In genomic region chr9:56505083-56505792, GRCm38 (mm10) we compare ENCODE assay signal across 8 mouse cellular contexts.
DNase-seq lines count a peak whose midpoint lies in the region; ATAC-seq and TF ChIP-seq lines count a peak whose summit lies in the region.

No protein-coding gene starts in this region.

- no peaks in the 10 kb centered on the region for H3K36me3 ChIP-seq in heart, embryonic 15.5 days
- no peaks in the 10 kb centered on the region for H3K36me3 ChIP-seq in kidney, postnatal 0 days (ENCODE audit: insufficient read depth, low read length)
- H3K36me3 ChIP-seq in midbrain, embryonic 11.5 days (ENCODE audit: control insufficient read depth, insufficient read depth, low read length), result no peaks in the 10 kb centered on the region

- H3K4me2 ChIP-seq in heart, embryonic 15.5 days, result peak overlapping the region; percentile 88
- H3K4me2 ChIP-seq in kidney, postnatal 0 days (ENCODE audit: low read length), result peak overlapping the region; percentile 76
- H3K4me2 ChIP-seq in midbrain, embryonic 11.5 days, result no peak overlapping the region

- peak overlapping the region; percentile 51; the same call in 1 of the 2 replicates for H3K4me3 ChIP-seq in heart, embryonic 15.5 days
- no peak overlapping the region for H3K4me3 ChIP-seq in kidney, postnatal 0 days (replicated peaks; ENCODE audit: low read depth, low read length)
- no peak overlapping the region for H3K4me3 ChIP-seq in midbrain, embryonic 11.5 days (ENCODE audit: low read depth, low read length)

- peak; percentile 16 for ATAC-seq in heart, embryonic 15.5 days (replicated peaks; ENCODE audit: insufficient number of reproducible peaks, insufficient read depth, low FRiP score, low read depth)
- 0 out of 2 replicates have a peak, but pooled peaks have one; percentile 14 for ATAC-seq in kidney, postnatal 0 days (replicated peaks; ENCODE audit: low FRiP score, low read depth)
- no peak; the same call in 1 of the 2 replicates for ATAC-seq in midbrain, embryonic 11.5 days (ENCODE audit: low FRiP score)

- DNase-seq in adrenal gland, postnatal 10 days, result peak; percentile 47
- DNase-seq in embryo, embryonic 10.5 days (ENCODE audit: low spot score), result peak; percentile 21
- peak; percentile 91 for DNase-seq in kidney, postnatal 0 days (ENCODE audit: low spot score)
- DNase-seq in midbrain, embryonic 11.5 days (ENCODE audit: low spot score, missing footprints), result peak; percentile 53
- no peak for DNase-seq in adipocyte (ENCODE audit: low spot score)
- no peak for DNase-seq in layer of hippocampus, adult 9-10 months (ENCODE audit: low spot score)
- DNase-seq in frontal cortex, postnatal 10 days (ENCODE audit: low spot score in 2 of 2), result no peak

- peaks cover 87% of the 10 kb centered on the region for H3K4me1 ChIP-seq in heart, embryonic 15.5 days (replicated peaks)
- peaks cover 45% of the 10 kb centered on the region for H3K4me1 ChIP-seq in kidney, postnatal 0 days (replicated peaks; ENCODE audit: insufficient read depth, low read length)
- H3K4me1 ChIP-seq in midbrain, embryonic 11.5 days (ENCODE audit: control insufficient read depth, insufficient read depth, low read length), result peaks cover 12% of the 10 kb centered on the region

- H3K27me3 ChIP-seq in heart, embryonic 15.5 days, result no peaks in the 10 kb centered on the region
- H3K27me3 ChIP-seq in kidney, postnatal 0 days (ENCODE audit: insufficient read depth, low read length), result no peaks in the 10 kb centered on the region
- H3K27me3 ChIP-seq in midbrain, embryonic 11.5 days (ENCODE audit: control insufficient read depth, insufficient read depth, low read length), result no peaks in the 10 kb centered on the region; the same call in 1 of the 2 replicates

- no peak for TF ChIP-seq CTCF in kidney, postnatal 0 days (IDR thresholded peaks at IDR 0.05; ENCODE audit: low read depth)

- peak overlapping the region; percentile 100 for H3K27ac ChIP-seq in heart, embryonic 15.5 days
- H3K27ac ChIP-seq in kidney, postnatal 0 days, result peak overlapping the region; percentile 95
- H3K27ac ChIP-seq in midbrain, embryonic 11.5 days (ENCODE audit: low read depth, low read length), result no peak overlapping the region

- no peaks in the 10 kb centered on the region for H3K9me3 ChIP-seq in heart, embryonic 15.5 days (replicated peaks)
- no peaks in the 10 kb centered on the region for H3K9me3 ChIP-seq in kidney, postnatal 0 days (replicated peaks; ENCODE audit: low read length)
- H3K9me3 ChIP-seq in midbrain, embryonic 11.5 days (ENCODE audit: control insufficient read depth, low read length), result no peaks in the 10 kb centered on the region

- H3K9ac ChIP-seq in heart, embryonic 15.5 days, result no peak overlapping the region
- H3K9ac ChIP-seq in kidney, postnatal 0 days (ENCODE audit: low read depth, low read length), result no peak overlapping the region
- H3K9ac ChIP-seq in midbrain, embryonic 11.5 days (ENCODE audit: low read length), result no peak overlapping the region

- WGBS in heart, embryonic 15.5 days, result 39% methylated on average over 9 of the region's 9 CpGs
- 39% methylated on average over 9 of the region's 9 CpGs for WGBS in kidney, postnatal 0 days
- WGBS in midbrain, embryonic 11.5 days, result 56% methylated on average over 9 of the region's 9 CpGs

Comparison
In these comparisons a context has a peak if more than half of its experiments do, and no peak if none do; other contexts are left out.
1. DNase-seq: peak in adrenal gland, postnatal 10 days (single experiment), embryo, embryonic 10.5 days (single experiment), kidney, postnatal 0 days (single experiment) and midbrain, embryonic 11.5 days (single experiment); none in adipocyte (single experiment), layer of hippocampus, adult 9-10 months (single experiment) and frontal cortex, postnatal 10 days (0 of 2).